Mouse (Mus musculus) limb, embryonic 14.5 days (tissue): ENCODE measurements around the gene Adgrl2. TPM values are rescaled to one million over a fixed set of nuclear protein-coding genes. Genes with fewer than 3 reads are reported as not detected.

Experiments used
- ATAC-seq: fragments of 200-750 bp; cut with Nextera tagmentation; 2 replicates; pipeline ENCODE4 v1.8.0; 2017; ENCODE audit warnings: low read depth, moderate number of reproducible peaks, moderate TSS enrichment; ENCODE audit not compliant: low FRiP score
- DNase-seq: peaks from one replicate; pipeline ENCODE4 v3.0.0-alpha.2; 2015; ENCODE audit warnings: low spot score
- H3K27ac ChIP-seq: fragments of 300-500 bp; sonication (generic); replicated peaks from 2 replicates; pipeline ENCODE4 v1.5.1; 2014; ENCODE audit warnings: low read depth, mild to moderate bottlenecking, low read length, moderate library complexity, mixed read lengths
- H3K27me3 ChIP-seq: fragments of 300-500 bp; sonication (generic); 2 replicates; pipeline ENCODE4 v1.6.1; 2014; ENCODE audit warnings: low read length, mixed read lengths; ENCODE audit not compliant: control insufficient read depth, insufficient read depth
- H3K36me3 ChIP-seq: fragments of 300-500 bp; sonication (generic); 2 replicates; pipeline ENCODE4 v1.6.1; 2014; ENCODE audit warnings: mild to moderate bottlenecking, low read length, moderate library complexity, mixed read lengths; ENCODE audit not compliant: control insufficient read depth, insufficient read depth
- H3K4me1 ChIP-seq: fragments of 300-500 bp; sonication (generic); 2 replicates; pipeline ENCODE4 v1.6.1; 2014; ENCODE audit warnings: antibody characterized with exemption, low read length, mixed read lengths; ENCODE audit not compliant: control insufficient read depth, insufficient read depth
- H3K4me2 ChIP-seq: fragments of 300-500 bp; sonication (generic); replicated peaks from 2 replicates; pipeline ENCODE4 v1.6.1; 2014; ENCODE audit warnings: low read depth, mild to moderate bottlenecking, low read length, moderate library complexity; ENCODE audit not compliant: severe bottlenecking
- H3K4me3 ChIP-seq: fragments of 300-500 bp; sonication (generic); replicated peaks from 2 replicates; pipeline ENCODE4 v1.5.1; 2014; ENCODE audit warnings: low read length
- H3K9ac ChIP-seq: fragments of 300-500 bp; sonication (generic); 2 replicates; pipeline ENCODE4 v1.6.1; 2014; ENCODE audit warnings: mild to moderate bottlenecking, low read depth, low read length, moderate library complexity; ENCODE audit not compliant: severe bottlenecking
- H3K9me3 ChIP-seq: fragments of 300-500 bp; sonication (generic); 2 replicates; pipeline ENCODE4 v1.6.1; 2016; ENCODE audit warnings: low read length; ENCODE audit not compliant: control insufficient read depth
- POLR2A ChIP-seq: fragments of 200-500 bp; IDR thresholded peaks from 2 replicates; pipeline ENCODE4 v1.8.0; 2012; ENCODE audit warnings: inconsistent platforms, mild to moderate bottlenecking, moderate library complexity, borderline replicate concordance; ENCODE audit not compliant: insufficient read depth, insufficient read length; ENCODE audit errors: extremely low read depth
- WGBS: fragments of 180-500 bp; shearing (Covaris S2); extraction: QIAGEN DNeasy Blood & Tissue Kit; methylation state at CpG from one replicate; pipeline ENCODE4 v1.1.7; 2014; 5-methylcytosine and 5-hydroxymethylcytosine counted together
- polyA plus RNA-seq, 2 experiments: library from polyadenylated mRNA; depleted of rRNA in 1 of 2; stranded (reverse) in 1 of 2; unstranded in 1 of 2; fragments of >200 nt; fragmentation: Nextera tagmentation in 1 of 2; extraction: Ambion mirVana in 1 of 2; gene quantifications; 2 replicates each; pipeline versions ENCODE4 v1.2.1 to v1.2.3; 2012 to 2014

Gene Adgrl2
- polyA plus RNA-seq, 2 experiments = 119 to 147 TPM

- ATAC-seq = no peak
Observed at GRCm38 (mm10) chr3:148921966-148922587, 68.3 kb downstream of the Adgrl2 start.

GRCm38 (mm10) chr3:148920881-148921280 lies 69.5 kb downstream of the Adgrl2 start:
- DNase-seq (no peak), ATAC-seq (no peak)
- H3K4me3 ChIP-seq = no peak overlapping the region
- H3K4me1 ChIP-seq = peaks cover 7% of the 10 kb centered on the region
- TF ChIP-seq POLR2A = no peak
- no peaks in the 10 kb centered on the region for H3K27me3 ChIP-seq
- H3K9ac ChIP-seq = no peak overlapping the region
- H3K9me3 ChIP-seq = no peaks in the 10 kb centered on the region
- peaks cover 5% of the 10 kb centered on the region; the same call in 1 of the 2 replicates for H3K36me3 ChIP-seq
- no peak overlapping the region for H3K4me2 ChIP-seq
- WGBS = 63% methylated on average over 6 of the region's 6 CpGs
- no peak overlapping the region for H3K27ac ChIP-seq

More at GRCm38 (mm10) chr3:148921966-148922587, 68.3 kb downstream of the Adgrl2 start:
- no peak for TF ChIP-seq POLR2A
- Histone ChIP-seq H3K27me3 (no peaks in the 10 kb centered on the region), H3K9me3 (no peaks in the 10 kb centered on the region), H3K4me1 (peaks cover 9% of the 10 kb centered on the region), H3K4me3 (no peak overlapping the region), H3K9ac (no peak overlapping the region), H3K27ac (no peak overlapping the region), H3K36me3 (peaks cover 5% of the 10 kb centered on the region; the same call in 1 of the 2 replicates), H3K4me2 (no peak overlapping the region)
- DNase-seq = no peak
- WGBS = 80% methylated on average over 13 of the region's 13 CpGs

GRCm38 (mm10) chr3:148918425-148918824 lies 71.9 kb downstream of the Adgrl2 start:
- H3K27ac ChIP-seq = no peak overlapping the region
- peaks cover 5% of the 10 kb centered on the region; the same call in 1 of the 2 replicates for H3K36me3 ChIP-seq
- H3K4me1 ChIP-seq = peaks cover 6% of the 10 kb centered on the region; the same call in 1 of the 2 replicates
- no peak for TF ChIP-seq POLR2A
- H3K4me2 ChIP-seq = no peak overlapping the region
- H3K9ac ChIP-seq = no peak overlapping the region
- 86% methylated on average over 5 of the region's 5 CpGs for WGBS
- DNase-seq (no peak), ATAC-seq (no peak)
- no peak overlapping the region for H3K4me3 ChIP-seq
- no peaks in the 10 kb centered on the region for H3K9me3 ChIP-seq
- no peaks in the 10 kb centered on the region for H3K27me3 ChIP-seq

GRCm38 (mm10) chr3:148917837-148918236 lies 72.5 kb downstream of the Adgrl2 start:
- ATAC-seq (no peak), DNase-seq (no peak)
- Histone ChIP-seq H3K27me3 (no peaks in the 10 kb centered on the region), H3K27ac (no peak overlapping the region), H3K4me1 (peaks cover 2% of the 10 kb centered on the region; the same call in 1 of the 2 replicates), H3K36me3 (peaks cover 5% of the 10 kb centered on the region; the same call in 1 of the 2 replicates), H3K4me3 (no peak overlapping the region), H3K4me2 (no peak overlapping the region), H3K9me3 (no peaks in the 10 kb centered on the region), H3K9ac (no peak overlapping the region)
- WGBS = 72% methylated on average over 7 of the region's 7 CpGs
- no peak for TF ChIP-seq POLR2A

- no peak for DNase-seq
- ATAC-seq = no peak
Observed at GRCm38 (mm10) chr3:148916226-148916625, 74.1 kb downstream of the Adgrl2 start.

More at GRCm38 (mm10) chr3:148916226-148916625, 74.1 kb downstream of the Adgrl2 start:
- H3K9me3 ChIP-seq = no peaks in the 10 kb centered on the region
- H3K9ac ChIP-seq = no peak overlapping the region
- H3K36me3 ChIP-seq = peaks cover 5% of the 10 kb centered on the region; the same call in 1 of the 2 replicates
- no peaks in the 10 kb centered on the region for H3K27me3 ChIP-seq
- 61% methylated on average over 5 of the region's 5 CpGs for WGBS
- no peak overlapping the region for H3K4me3 ChIP-seq
- H3K4me1 ChIP-seq = 0 out of 2 replicates have a peak, but pooled peaks cover 2% of the 10 kb centered on the region
- no peak for TF ChIP-seq POLR2A
- H3K27ac ChIP-seq = no peak overlapping the region
- no peak overlapping the region for H3K4me2 ChIP-seq
